Mouse (Mus musculus): ENCODE results near the gene Mboat1. TPM values are rescaled to one million over a fixed set of nuclear protein-coding genes. Genes with fewer than 3 reads are reported as not detected.

The Mboat1 gene
- polyA plus RNA-seq, 1 experiment from 2014 or later, result 17.7 TPM

- Histone ChIP-seq H3K9me3 (no peaks in the 10 kb centered on the region), H3K4me3 (no peak overlapping the region), H3K36me3 (no peaks in the 10 kb centered on the region), H3K27me3 (no peaks in the 10 kb centered on the region), H3K4me2 (no peak overlapping the region), H3K4me1 (no peaks in the 10 kb centered on the region), H3K9ac (no peak overlapping the region), H3K27ac (no peak overlapping the region)
- WGBS, result 10% methylated on average over 3 of the region's 3 CpGs
- ATAC-seq (ENCODE audit: insufficient number of reproducible peaks, low FRiP score, low TSS enrichment, low read depth), result no peak
These were observed 55.9 kb downstream of the Mboat1 start for GRCm38 (mm10) chr13:30192031-30192716.

- H3K9me3 ChIP-seq, result no peaks in the 10 kb centered on the region
- H3K9ac ChIP-seq, result no peak overlapping the region
- no peak for ATAC-seq (ENCODE audit: insufficient number of reproducible peaks, low FRiP score, low TSS enrichment, low read depth)
- H3K4me2 ChIP-seq, result no peak overlapping the region
- H3K36me3 ChIP-seq, result no peaks in the 10 kb centered on the region
- peaks cover 4% of the 10 kb centered on the region; the same call in 1 of the 2 replicates for H3K4me1 ChIP-seq
- 71% methylated on average over 4 of the region's 4 CpGs for WGBS
- no peaks in the 10 kb centered on the region for H3K27me3 ChIP-seq
- H3K27ac ChIP-seq, result no peak overlapping the region
- H3K4me3 ChIP-seq, result no peak overlapping the region
These were observed 57.1 kb downstream of the Mboat1 start for GRCm38 (mm10) chr13:30193363-30193762.

GRCm38 (mm10) chr13:30194834-30195233 is 58.5 kb downstream of the Mboat1 start:
- WGBS, result 26% methylated on average over 3 of the region's 3 CpGs
- Histone ChIP-seq H3K9ac (no peak overlapping the region), H3K27me3 (no peaks in the 10 kb centered on the region), H3K4me2 (no peak overlapping the region), H3K4me3 (no peak overlapping the region), H3K27ac (no peak overlapping the region), H3K36me3 (no peaks in the 10 kb centered on the region), H3K9me3 (no peaks in the 10 kb centered on the region), H3K4me1 (peaks cover 4% of the 10 kb centered on the region; the same call in 1 of the 2 replicates)
- ATAC-seq (ENCODE audit: insufficient number of reproducible peaks, low FRiP score, low TSS enrichment, low read depth), result no peak

GRCm38 (mm10) chr13:30196661-30197060 is 60.4 kb downstream of the Mboat1 start:
- ATAC-seq (ENCODE audit: insufficient number of reproducible peaks, low FRiP score, low TSS enrichment, low read depth), result no peak

GRCm38 (mm10) chr13:30198101-30198570 is 61.8 kb downstream of the Mboat1 start:
- H3K4me1 ChIP-seq, result peaks cover 4% of the 10 kb centered on the region; the same call in 1 of the 2 replicates
- H3K27ac ChIP-seq, result peak overlapping the region; percentile 63
- WGBS, result 68% methylated on average over 9 of the region's 9 CpGs
- no peak for ATAC-seq (ENCODE audit: insufficient number of reproducible peaks, low FRiP score, low TSS enrichment, low read depth)
- no peak overlapping the region for H3K4me3 ChIP-seq
- H3K9me3 ChIP-seq, result no peaks in the 10 kb centered on the region
- H3K9ac ChIP-seq, result no peak overlapping the region
- no peak overlapping the region for H3K4me2 ChIP-seq
- no peaks in the 10 kb centered on the region for H3K27me3 ChIP-seq
- no peaks in the 10 kb centered on the region for H3K36me3 ChIP-seq

More at GRCm38 (mm10) chr13:30196661-30197060, 60.4 kb downstream of the Mboat1 start:
- H3K27ac ChIP-seq, result no peak overlapping the region
- H3K27me3 ChIP-seq, result no peaks in the 10 kb centered on the region
- H3K4me2 ChIP-seq, result no peak overlapping the region
- H3K9me3 ChIP-seq, result no peaks in the 10 kb centered on the region
- 68% methylated on average over 8 of the region's 8 CpGs for WGBS
- no peak overlapping the region for H3K4me3 ChIP-seq
- H3K9ac ChIP-seq, result no peak overlapping the region
- H3K36me3 ChIP-seq, result no peaks in the 10 kb centered on the region
- H3K4me1 ChIP-seq, result peaks cover 4% of the 10 kb centered on the region; the same call in 1 of the 2 replicates

GRCm38 (mm10) chr13:30199821-30200220 is 63.5 kb downstream of the Mboat1 start:
- 74% methylated on average over 4 of the region's 4 CpGs for whole genome bisulfite sequencing
- Histone ChIP-seq H3K27ac (no peak overlapping the region), H3K4me1 (peaks cover 4% of the 10 kb centered on the region; the same call in 1 of the 2 replicates), H3K9me3 (no peaks in the 10 kb centered on the region), H3K36me3 (no peaks in the 10 kb centered on the region), H3K9ac (no peak overlapping the region), H3K4me3 (no peak overlapping the region), H3K4me2 (no peak overlapping the region), H3K27me3 (no peaks in the 10 kb centered on the region)
- ATAC-seq (ENCODE audit: insufficient number of reproducible peaks, low FRiP score, low TSS enrichment, low read depth), result no peak

DNA sequence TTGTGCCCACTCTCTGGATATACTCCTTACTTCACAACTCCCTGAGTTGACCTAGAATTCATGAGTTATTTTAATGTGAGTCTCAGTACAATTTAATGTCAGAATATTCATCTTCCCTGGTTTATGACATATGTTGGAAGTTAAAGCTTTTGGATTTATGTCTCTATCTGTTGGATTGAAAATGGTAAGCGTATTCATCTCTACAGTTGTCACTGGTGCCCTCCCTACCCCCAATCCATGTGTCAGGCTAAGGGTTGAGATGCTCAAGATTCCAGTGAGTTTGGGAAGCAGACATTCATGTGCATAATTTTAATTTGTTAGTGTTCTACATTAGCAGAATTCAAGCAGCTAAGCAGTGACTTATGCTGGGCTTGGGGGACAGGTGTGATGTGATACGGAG is 64.4 kb downstream of the Mboat1 start:
- no peak overlapping the region for H3K4me2 ChIP-seq
- H3K4me3 ChIP-seq, result no peak overlapping the region
- H3K36me3 ChIP-seq, result no peaks in the 10 kb centered on the region
- no peaks in the 10 kb centered on the region for H3K9me3 ChIP-seq
- no peak for ATAC-seq (ENCODE audit: insufficient number of reproducible peaks, low FRiP score, low TSS enrichment, low read depth)
- 91% methylated on average over 2 of the region's 2 CpGs for WGBS
- H3K27ac ChIP-seq, result no peak overlapping the region
- no peak overlapping the region for H3K9ac ChIP-seq
- H3K27me3 ChIP-seq, result no peaks in the 10 kb centered on the region
- H3K4me1 ChIP-seq, result peaks cover 4% of the 10 kb centered on the region; the same call in 1 of the 2 replicates

DNA sequence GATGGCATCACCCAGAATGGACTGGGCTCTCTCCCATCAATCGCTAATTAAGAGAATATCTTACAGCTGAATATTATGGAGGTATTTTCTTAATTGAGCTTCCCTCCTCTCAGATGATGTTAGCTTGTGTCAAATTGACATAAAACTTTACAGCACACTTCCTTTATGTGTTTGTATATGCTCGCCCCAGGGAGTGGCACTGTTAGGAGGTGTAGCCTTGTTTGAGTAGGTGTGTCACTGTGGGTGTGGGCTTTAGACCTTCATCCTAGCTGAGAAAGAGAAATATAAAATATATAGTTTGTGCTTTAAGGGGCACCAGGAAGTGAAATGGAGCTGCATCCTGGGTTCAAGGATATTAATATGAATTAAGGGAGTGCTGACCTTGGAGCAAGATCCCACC is 66.7 kb downstream of the Mboat1 start:
- H3K27me3 ChIP-seq, result no peaks in the 10 kb centered on the region
- no peak overlapping the region for H3K9ac ChIP-seq
- ATAC-seq (ENCODE audit: insufficient number of reproducible peaks, low FRiP score, low TSS enrichment, low read depth), result no peak
- no peak overlapping the region for H3K4me2 ChIP-seq
- WGBS, result 73% methylated on average over 2 of the region's 2 CpGs
- no peaks in the 10 kb centered on the region for H3K36me3 ChIP-seq
- H3K4me3 ChIP-seq, result no peak overlapping the region
- no peaks in the 10 kb centered on the region for H3K9me3 ChIP-seq
- H3K27ac ChIP-seq, result no peak overlapping the region
- peaks cover 2% of the 10 kb centered on the region; the same call in 1 of the 2 replicates for H3K4me1 ChIP-seq

GRCm38 (mm10) chr13:30208176-30208575 is 71.9 kb downstream of the Mboat1 start:
- Histone ChIP-seq H3K4me2 (no peak overlapping the region), H3K36me3 (no peaks in the 10 kb centered on the region), H3K9ac (no peak overlapping the region), H3K4me3 (no peak overlapping the region), H3K9me3 (no peaks in the 10 kb centered on the region), H3K27me3 (no peaks in the 10 kb centered on the region), H3K4me1 (0 out of 2 replicates have a peak, but pooled peaks cover 3% of the 10 kb centered on the region), H3K27ac (no peak overlapping the region)
- WGBS, result 43% methylated on average over 1 of the region's 1 CpGs
- no peak for ATAC-seq (ENCODE audit: insufficient number of reproducible peaks, low FRiP score, low TSS enrichment, low read depth)

GRCm38 (mm10) chr13:30213276-30213675 is 77.0 kb downstream of the Mboat1 start:
- no peak overlapping the region for H3K4me2 ChIP-seq
- no peaks in the 10 kb centered on the region for H3K9me3 ChIP-seq
- no peaks in the 10 kb centered on the region for H3K27me3 ChIP-seq
- no peak for ATAC-seq (ENCODE audit: insufficient number of reproducible peaks, low FRiP score, low TSS enrichment, low read depth)
- H3K4me3 ChIP-seq, result no peak overlapping the region
- H3K27ac ChIP-seq, result no peak overlapping the region
- no peaks in the 10 kb centered on the region for H3K36me3 ChIP-seq
- no peak overlapping the region for H3K9ac ChIP-seq
- 72% methylated on average over 9 of the region's 9 CpGs for WGBS
- H3K4me1 ChIP-seq, result 0 out of 2 replicates have a peak, but pooled peaks cover 3% of the 10 kb centered on the region

GRCm38 (mm10) chr13:30217588-30218371 is 81.5 kb downstream of the Mboat1 start:
- Histone ChIP-seq H3K9me3 (no peaks in the 10 kb centered on the region), H3K27me3 (no peaks in the 10 kb centered on the region), H3K36me3 (no peaks in the 10 kb centered on the region), H3K27ac (no peak overlapping the region), H3K4me2 (no peak overlapping the region), H3K4me1 (no peaks in the 10 kb centered on the region), H3K4me3 (no peak overlapping the region), H3K9ac (no peak overlapping the region)
- 70% methylated on average over 12 of the region's 12 CpGs for WGBS
- no peak for ATAC-seq (ENCODE audit: insufficient number of reproducible peaks, low FRiP score, low TSS enrichment, low read depth)

GRCm38 (mm10) chr13:30219597-30219996 is 83.3 kb downstream of the Mboat1 start:
- H3K9ac ChIP-seq, result no peak overlapping the region
- H3K4me3 ChIP-seq, result no peak overlapping the region
- H3K4me1 ChIP-seq, result no peaks in the 10 kb centered on the region
- H3K4me2 ChIP-seq, result no peak overlapping the region
- no peaks in the 10 kb centered on the region for H3K9me3 ChIP-seq
- H3K36me3 ChIP-seq, result no peaks in the 10 kb centered on the region
- no peak for ATAC-seq (ENCODE audit: insufficient number of reproducible peaks, low FRiP score, low TSS enrichment, low read depth)
- 50% methylated on average over 7 of the region's 7 CpGs for WGBS
- no peak overlapping the region for H3K27ac ChIP-seq
- no peaks in the 10 kb centered on the region for H3K27me3 ChIP-seq
